ENCODE assay signal across 18 mouse cellular contexts in the genomic region with DNA sequence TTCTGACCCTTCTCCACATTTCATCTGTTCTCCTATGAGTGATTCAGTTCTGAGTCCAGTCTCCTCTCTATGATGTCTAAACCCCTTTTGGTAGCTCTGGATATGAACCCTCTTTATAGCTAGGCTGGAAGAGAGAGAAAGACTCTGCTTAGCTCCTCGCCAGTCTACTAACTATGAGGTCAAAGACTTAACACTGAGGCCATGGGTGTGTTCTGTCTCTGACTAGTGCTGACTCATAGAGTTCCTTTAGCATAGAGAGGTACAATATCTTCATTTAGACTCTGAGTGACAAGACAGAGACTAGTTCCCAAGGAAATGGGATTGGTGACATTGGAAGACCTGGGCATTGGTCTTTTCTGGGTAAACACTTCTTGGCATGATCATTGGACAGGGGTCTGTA.
"Had no signal": no experiment of that assay in that cellular context is flagged by ENCODE, and none has a peak within 500 bp of the region (broad histone marks: within the 10 kb centered on the region; RNA-seq: fewer than 3 reads in every experiment).

No protein-coding gene starts in this region.

- H3K4me3 ChIP-seq: midbrain, embryonic 10.5 days; midbrain, embryonic 12.5 days; myocyte; neural tube, embryonic 13.5 days; neural tube, embryonic 15.5 days had no signal

- DNase-seq: lung, adult 18-20 months; lung, embryonic 14.5 days; lung, postnatal 10 days; lung, postnatal 4 days; midbrain, embryonic 14.5 days; retina, postnatal 1 day; right cerebral cortex, adult 18-20 months; right cerebral cortex, postnatal 25 days; right cerebral cortex, postnatal 4 days; spleen, adult 18-20 months; thymus, adult 2 months; thymus, postnatal 25 days; thymus, postnatal 4 days had no signal

- H3K27ac ChIP-seq: midbrain, embryonic 10.5 days; midbrain, embryonic 12.5 days; neural tube, embryonic 13.5 days; neural tube, embryonic 15.5 days had no signal
